Mouse (Mus musculus) liver, embryonic 14.5 days (tissue): ENCODE measurements around the gene Traf5.

ENCODE experiments used
- CTCF ChIP-seq: IDR thresholded peaks from 2 replicates; pipeline ENCODE4 v1.5.1; 2016; ENCODE audit warnings: antibody characterized with exemption, low read depth, control low read depth
- EP300 ChIP-seq: IDR thresholded peaks from 2 replicates; pipeline ENCODE4 v1.6.1; 2016; ENCODE audit warnings: antibody characterized with exemption, low read depth

DNA sequence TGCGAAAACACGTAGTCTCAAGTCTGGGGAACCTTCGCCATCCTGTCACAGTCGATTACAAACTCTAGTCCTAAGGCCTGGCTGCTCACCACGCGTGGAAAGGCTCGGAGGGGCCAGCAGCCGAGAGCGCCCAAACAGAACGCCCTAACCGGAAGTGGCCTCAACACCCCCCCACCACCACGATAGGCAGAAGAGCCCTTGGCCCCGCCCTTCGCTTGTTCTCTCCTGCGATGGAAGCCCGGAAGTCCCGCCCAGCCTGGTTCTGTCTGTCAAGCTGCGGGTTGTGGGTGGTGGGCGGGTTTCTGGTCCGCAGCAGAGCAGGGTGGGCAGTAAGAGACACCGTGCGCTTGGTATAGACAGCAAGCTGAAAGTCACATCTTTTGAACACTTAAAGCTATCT, 102.4 kb downstream of the Traf5 start:
- TF ChIP-seq CTCF (no peak), EP300 (no peak)
